Mouse (Mus musculus): ENCODE results near the gene Lipe. TPM values are rescaled to one million over a fixed set of nuclear protein-coding genes. Genes with fewer than 3 reads are reported as not detected.

The Lipe gene
- polyA plus RNA-seq, 2 experiments = 3.5 to 10.4 TPM

DNA sequence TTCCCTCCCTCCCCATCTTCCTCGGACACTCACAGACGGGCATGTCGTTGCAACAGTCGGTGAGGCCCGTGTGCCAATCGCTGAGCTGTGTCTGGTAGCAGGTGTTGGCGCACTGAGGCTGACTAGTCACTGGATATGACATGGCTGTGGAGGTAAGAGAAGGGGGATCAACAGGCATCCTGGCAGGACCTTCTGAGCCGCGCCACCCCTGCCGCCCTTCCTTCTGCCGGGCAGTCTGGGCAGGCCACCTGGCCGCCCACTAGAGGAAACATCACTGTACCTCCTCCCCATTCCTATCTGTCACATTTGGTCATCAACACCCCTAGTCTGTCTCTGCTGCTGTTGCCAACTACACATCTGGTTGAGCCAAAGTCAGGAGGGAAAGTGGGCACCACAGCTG is 30.2 kb downstream of the Lipe start:
- no peak for TF ChIP-seq POLR2A (IDR thresholded peaks at IDR 0.05; ENCODE audit: borderline replicate concordance, extremely low read depth, insufficient read depth, insufficient read length)
- Histone ChIP-seq H3K27me3 (ENCODE audit: control insufficient read depth, insufficient read depth, low read length) (peaks cover 30% of the 10 kb centered on the region), H3K36me3 (ENCODE audit: control insufficient read depth, insufficient read depth, low read length) (peaks cover 16% of the 10 kb centered on the region)

DNA sequence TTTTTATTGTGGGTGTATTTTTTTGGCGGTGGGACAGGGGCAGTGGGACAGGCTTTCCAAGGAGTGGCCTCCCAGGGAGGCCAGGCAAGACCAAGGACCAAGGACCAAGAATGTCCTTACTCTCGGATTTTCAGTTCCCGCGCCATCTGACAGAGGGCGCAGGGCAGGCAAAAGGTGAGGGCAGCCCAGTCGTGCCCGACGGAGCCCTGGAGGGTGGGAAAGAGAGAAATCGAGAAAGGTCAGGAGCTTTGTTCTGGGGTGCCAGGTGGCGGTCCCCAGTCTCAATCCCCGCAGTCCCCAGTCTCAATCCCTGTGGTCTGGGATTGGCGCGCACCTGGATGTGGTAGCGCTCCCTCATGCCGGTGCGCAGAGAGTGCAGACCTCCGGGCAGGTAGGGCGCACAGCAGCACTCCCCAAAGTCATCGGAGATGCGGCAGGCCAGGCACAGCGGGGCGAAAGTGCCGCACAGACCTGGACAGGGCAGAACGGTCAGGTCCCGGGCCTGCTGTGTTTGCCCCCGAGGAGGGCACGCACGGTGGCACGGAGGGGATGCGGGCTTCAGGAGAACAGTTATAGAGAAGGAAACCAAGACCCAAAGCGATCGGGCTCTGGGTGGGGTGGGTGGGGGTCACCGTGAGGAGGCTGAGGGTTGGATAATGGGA is 30.7 kb downstream of the Lipe start:
- Histone ChIP-seq H3K4me3 (replicated peaks; ENCODE audit: low read length) (peak overlapping the region; percentile 11; the same call in 1 of the 2 replicates), H3K36me3 (ENCODE audit: control insufficient read depth, insufficient read depth, low read length) (peaks cover 21% of the 10 kb centered on the region), H3K4me1 (ENCODE audit: control insufficient read depth, insufficient read depth, low read length) (peaks cover 3% of the 10 kb centered on the region; the same call in 1 of the 2 replicates), H3K27ac (replicated peaks; ENCODE audit: low read depth, low read length) (no peak overlapping the region), H3K27me3 (ENCODE audit: control insufficient read depth, insufficient read depth, low read length) (peaks cover 30% of the 10 kb centered on the region), H3K4me2 (replicated peaks; ENCODE audit: low read depth, low read length, severe bottlenecking) (peak overlapping the region; percentile 13; the same call in 1 of the 2 replicates), H3K9me3 (ENCODE audit: control insufficient read depth, low read length) (no peaks in the 10 kb centered on the region), H3K9ac (ENCODE audit: low read depth, low read length, severe bottlenecking) (no peak overlapping the region)
- DNase-seq (ENCODE audit: low spot score) = no peak
- ATAC-seq (ENCODE audit: low FRiP score, low read depth) = no peak
- no peak for TF ChIP-seq POLR2A (IDR thresholded peaks at IDR 0.05; ENCODE audit: borderline replicate concordance, extremely low read depth, insufficient read depth, insufficient read length)
- 2% methylated on average over 33 of the region's 33 CpGs for WGBS

More for the DNA sequence above, 30.2 kb downstream of the Lipe start:
- WGBS = 25% methylated on average over 12 of the region's 12 CpGs
- peaks cover 3% of the 10 kb centered on the region; the same call in 1 of the 2 replicates for H3K4me1 ChIP-seq (ENCODE audit: control insufficient read depth, insufficient read depth, low read length)
- no peak overlapping the region for H3K27ac ChIP-seq (replicated peaks; ENCODE audit: low read depth, low read length)
- H3K4me2 ChIP-seq (replicated peaks; ENCODE audit: low read depth, low read length, severe bottlenecking) = 0 out of 2 replicates have a peak overlapping the region, but pooled peaks have one; percentile 13
- H3K4me3 ChIP-seq (replicated peaks; ENCODE audit: low read length) = no peak overlapping the region; the same call in 1 of the 2 replicates
- H3K9me3 ChIP-seq (ENCODE audit: control insufficient read depth, low read length) = no peaks in the 10 kb centered on the region
- no peak for ATAC-seq (ENCODE audit: low FRiP score, low read depth)
- DNase-seq (ENCODE audit: low spot score) = no peak
- H3K9ac ChIP-seq (ENCODE audit: low read depth, low read length, severe bottlenecking) = no peak overlapping the region

DNA sequence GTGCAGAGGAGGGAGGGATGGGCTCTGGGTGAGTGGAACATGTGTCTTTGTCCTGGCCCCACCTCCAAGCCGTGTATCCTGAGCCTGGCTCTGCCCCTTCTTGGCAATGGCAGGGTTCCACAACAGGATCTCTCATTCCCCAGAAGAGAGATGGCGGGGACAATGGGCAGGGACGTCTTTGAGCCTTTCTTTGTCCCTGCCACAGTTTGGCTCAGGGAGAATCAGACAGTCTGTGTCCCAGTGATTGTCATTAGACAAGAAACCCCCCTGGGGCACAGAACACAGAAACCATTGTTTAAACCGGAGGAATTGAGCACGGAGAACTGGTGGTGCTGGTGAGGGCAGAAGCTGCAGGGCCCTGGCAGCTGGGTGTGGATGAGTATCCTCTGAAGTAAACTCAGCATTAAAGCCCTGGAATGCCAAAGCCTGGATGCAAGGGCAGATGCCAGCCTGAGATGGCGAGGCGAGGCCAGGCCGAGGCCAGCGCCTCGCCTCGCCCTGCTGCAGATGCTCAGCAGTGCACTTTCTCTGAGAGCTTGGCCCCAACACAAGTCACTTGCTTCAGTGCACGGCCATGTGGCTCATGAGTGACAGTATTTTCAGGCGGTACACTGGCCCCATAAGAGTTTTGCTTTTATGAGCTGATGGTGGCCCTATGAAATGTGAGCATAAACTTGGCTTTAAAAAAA is 32.4 kb downstream of the Lipe start:
- ATAC-seq (ENCODE audit: low FRiP score, low read depth) = no peak
- DNase-seq (ENCODE audit: low spot score) = no peak
- WGBS = 46% methylated on average over 13 of the region's 13 CpGs
- H3K27me3 ChIP-seq (ENCODE audit: control insufficient read depth, insufficient read depth, low read length) = peaks cover 30% of the 10 kb centered on the region
- peaks cover 36% of the 10 kb centered on the region for H3K36me3 ChIP-seq (ENCODE audit: control insufficient read depth, insufficient read depth, low read length)
- no peak overlapping the region for H3K4me2 ChIP-seq (replicated peaks; ENCODE audit: low read depth, low read length, severe bottlenecking)
- H3K27ac ChIP-seq (replicated peaks; ENCODE audit: low read depth, low read length) = no peak overlapping the region
- 0 out of 2 replicates have a peak overlapping the region, but pooled peaks have one; percentile 25 for H3K9ac ChIP-seq (ENCODE audit: low read depth, low read length, severe bottlenecking)
- peaks cover 3% of the 10 kb centered on the region; the same call in 1 of the 2 replicates for H3K4me1 ChIP-seq (ENCODE audit: control insufficient read depth, insufficient read depth, low read length)
- no peak for TF ChIP-seq POLR2A (IDR thresholded peaks at IDR 0.05; ENCODE audit: borderline replicate concordance, extremely low read depth, insufficient read depth, insufficient read length)
- no peak overlapping the region for H3K4me3 ChIP-seq (replicated peaks; ENCODE audit: low read length)
- no peaks in the 10 kb centered on the region for H3K9me3 ChIP-seq (ENCODE audit: control insufficient read depth, low read length)

DNA sequence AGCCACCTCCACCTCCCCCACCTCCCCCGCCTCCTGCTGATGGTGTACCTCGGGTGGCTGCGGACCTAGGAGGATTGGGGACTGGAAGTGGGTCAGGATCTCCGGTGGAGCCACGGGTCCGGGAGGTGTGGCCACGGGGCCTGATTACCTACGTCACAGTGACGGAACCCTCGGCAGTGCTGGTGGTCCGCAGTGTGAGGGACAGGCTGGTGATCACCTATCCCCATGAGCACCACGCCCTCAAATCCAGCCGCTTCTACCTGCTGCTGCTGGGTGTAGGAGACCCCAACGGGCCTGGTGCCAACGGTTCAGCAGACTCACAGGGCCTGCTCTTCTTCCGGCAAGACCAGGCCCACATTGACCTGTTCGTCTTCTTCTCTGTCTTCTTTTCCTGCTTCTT is 34.9 kb downstream of the Lipe start:
- Histone ChIP-seq H3K4me3 (replicated peaks; ENCODE audit: low read length) (no peak overlapping the region), H3K36me3 (ENCODE audit: control insufficient read depth, insufficient read depth, low read length) (peaks cover 60% of the 10 kb centered on the region), H3K4me2 (replicated peaks; ENCODE audit: low read depth, low read length, severe bottlenecking) (no peak overlapping the region), H3K4me1 (ENCODE audit: control insufficient read depth, insufficient read depth, low read length) (peaks cover 3% of the 10 kb centered on the region; the same call in 1 of the 2 replicates), H3K9ac (ENCODE audit: low read depth, low read length, severe bottlenecking) (no peak overlapping the region), H3K9me3 (ENCODE audit: control insufficient read depth, low read length) (no peaks in the 10 kb centered on the region), H3K27me3 (ENCODE audit: control insufficient read depth, insufficient read depth, low read length) (peaks cover 20% of the 10 kb centered on the region), H3K27ac (replicated peaks; ENCODE audit: low read depth, low read length) (no peak overlapping the region)
- TF ChIP-seq POLR2A (IDR thresholded peaks at IDR 0.05; ENCODE audit: borderline replicate concordance, extremely low read depth, insufficient read depth, insufficient read length) = no peak
- ATAC-seq (ENCODE audit: low FRiP score, low read depth) (no peak), DNase-seq (ENCODE audit: low spot score) (no peak)
- WGBS = 96% methylated on average over 17 of the region's 17 CpGs

DNA sequence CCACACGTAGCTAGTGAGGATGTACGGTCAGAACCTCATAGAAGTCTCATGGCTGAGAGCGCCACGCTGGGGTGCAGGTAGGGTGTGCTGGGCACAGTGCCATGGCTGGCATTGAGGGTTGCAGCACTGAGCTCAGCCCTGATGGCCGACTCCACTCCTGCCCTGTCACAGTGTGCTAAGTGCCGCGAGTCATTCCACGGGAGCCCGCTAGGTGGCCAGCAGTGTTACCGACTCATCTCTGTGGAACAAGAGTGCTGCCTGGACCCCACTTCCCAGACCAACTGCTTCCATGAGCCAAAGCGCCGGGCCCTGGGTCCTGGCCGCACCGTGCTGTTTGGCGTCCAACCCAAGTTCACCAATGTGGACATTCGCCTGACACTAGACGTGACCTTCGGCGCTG is 35.4 kb downstream of the Lipe start:
- no peak for TF ChIP-seq POLR2A (IDR thresholded peaks at IDR 0.05; ENCODE audit: borderline replicate concordance, extremely low read depth, insufficient read depth, insufficient read length)
- WGBS = 85% methylated on average over 19 of the region's 19 CpGs
- DNase-seq (ENCODE audit: low spot score) (no peak), ATAC-seq (ENCODE audit: low FRiP score, low read depth) (no peak)
- H3K9me3 ChIP-seq (ENCODE audit: control insufficient read depth, low read length) = no peaks in the 10 kb centered on the region
- H3K27ac ChIP-seq (replicated peaks; ENCODE audit: low read depth, low read length) = no peak overlapping the region
- H3K36me3 ChIP-seq (ENCODE audit: control insufficient read depth, insufficient read depth, low read length) = peaks cover 65% of the 10 kb centered on the region
- no peak overlapping the region for H3K4me3 ChIP-seq (replicated peaks; ENCODE audit: low read length)
- H3K4me1 ChIP-seq (ENCODE audit: control insufficient read depth, insufficient read depth, low read length) = peaks cover 3% of the 10 kb centered on the region; the same call in 1 of the 2 replicates
- no peak overlapping the region for H3K9ac ChIP-seq (ENCODE audit: low read depth, low read length, severe bottlenecking)
- no peak overlapping the region for H3K4me2 ChIP-seq (replicated peaks; ENCODE audit: low read depth, low read length, severe bottlenecking)
- H3K27me3 ChIP-seq (ENCODE audit: control insufficient read depth, insufficient read depth, low read length) = peaks cover 15% of the 10 kb centered on the region

Data from limb, embryonic 14.5 days (tissue).